Mouse (Mus musculus) small intestine, adult 10 weeks (tissue): ENCODE measurements around the gene Ppm1k. TPM values are rescaled to one million over a fixed set of nuclear protein-coding genes. Genes with fewer than 3 reads are reported as not detected.

ENCODE experiments used
- polyA plus RNA-seq: library from polyadenylated mRNA; stranded (reverse); fragments of 350-450 nt; fragmentation: Illumina TruSeq; extraction: RNeasy Lipid Tissue Mini Kit (QIAGEN cat#74804); gene quantifications from one replicate; pipeline ENCODE4 v1.2.3, GENCODE M21; 2014; ENCODE audit warnings: low replicate concordance

Ppm1k gene
- polyA plus RNA-seq = 13.4 TPM

GRCm38 (mm10) chr6:57535386-57535936 is at the start of gene Ppm1k:
Gene Ppm1k (minus strand): TSS chr6:57535468.

GRCm38 (mm10) chr6:57580881-57581548 is 45.7 kb upstream of the Ppm1k start, which contains the start of gene Herc6:
Gene Herc6 (plus strand): TSS chr6:57581000.

Other genes starting within 250 kb of the Ppm1k start
- gene Vmn1r16, start 206.0 kb downstream of the Ppm1k start, polyA plus RNA-seq = not detected
- not detected for gene Vmn1r17, start 171.7 kb downstream of the Ppm1k start, polyA plus RNA-seq
- gene Vmn1r18, start 139.7 kb downstream of the Ppm1k start, polyA plus RNA-seq = not detected
- not detected for gene Vmn1r19, start 131.7 kb downstream of the Ppm1k start, polyA plus RNA-seq
- gene Vmn1r20, start 106.5 kb downstream of the Ppm1k start, polyA plus RNA-seq = not detected
- 45.3 TPM for gene Herc6, start 45.5 kb upstream of the Ppm1k start, polyA plus RNA-seq
- 17.6 TPM for gene Pyurf, start 156.6 kb upstream of the Ppm1k start, polyA plus RNA-seq
- 15.5 TPM for gene Lancl2, start 167.1 kb upstream of the Ppm1k start, polyA plus RNA-seq